Mouse (Mus musculus) CD4-positive helper T cell, adult 2 months (primary cell): ENCODE results near the gene Zfp784.

ENCODE experiments used
- DNase-seq: peaks from one replicate; pipeline ENCODE4 v3.0.0-alpha.2; 2012; ENCODE audit warnings: low read depth, missing footprints, low spot score

Gene Zfp784

DNA sequence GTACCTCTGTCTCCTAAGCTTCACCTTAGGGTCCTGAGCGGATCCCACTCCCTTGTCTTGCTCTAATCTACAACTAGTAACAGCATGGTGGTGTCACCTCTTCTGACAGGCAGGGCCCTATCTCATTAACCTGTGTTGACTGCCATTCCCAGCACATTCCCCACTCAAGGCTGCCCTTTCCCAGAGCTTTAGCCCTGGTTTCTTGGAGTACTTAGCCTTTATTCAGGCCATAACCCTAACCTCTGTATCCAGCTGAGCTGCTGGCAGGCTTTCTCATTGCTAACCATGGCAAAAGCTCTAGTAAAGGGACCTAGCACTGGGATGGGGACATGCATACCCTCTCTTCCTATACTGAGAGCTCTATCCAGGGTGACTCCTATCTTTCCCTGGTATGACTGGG is 20.4 kb upstream of the Zfp784 start:
- DNase-seq, result no peak

- DNase-seq, result no peak
Measured at GRCm38 (mm10) chr7:5057804-5058203, 19.6 kb upstream of the Zfp784 start.

DNA sequence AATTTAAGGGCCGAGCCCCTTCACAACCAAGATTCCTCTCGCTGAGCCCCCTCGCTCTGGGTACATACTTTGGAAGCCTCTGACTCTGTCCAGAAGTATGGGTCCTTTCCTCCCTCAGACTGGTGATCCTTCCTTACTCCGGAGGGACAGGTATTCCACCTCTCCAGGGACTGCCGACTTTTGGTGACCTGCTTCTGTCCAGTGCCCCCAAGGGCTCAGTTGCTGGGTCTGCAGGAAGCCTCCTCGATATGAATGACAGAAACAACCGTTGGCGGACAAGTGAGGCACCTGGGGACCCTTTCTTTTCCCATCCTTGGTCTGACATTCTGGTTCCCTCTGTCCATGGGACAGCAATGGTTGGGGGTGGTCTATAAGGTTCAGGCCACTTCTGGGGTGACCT is 19.1 kb upstream of the Zfp784 start:
- no peak for DNase-seq

DNA sequence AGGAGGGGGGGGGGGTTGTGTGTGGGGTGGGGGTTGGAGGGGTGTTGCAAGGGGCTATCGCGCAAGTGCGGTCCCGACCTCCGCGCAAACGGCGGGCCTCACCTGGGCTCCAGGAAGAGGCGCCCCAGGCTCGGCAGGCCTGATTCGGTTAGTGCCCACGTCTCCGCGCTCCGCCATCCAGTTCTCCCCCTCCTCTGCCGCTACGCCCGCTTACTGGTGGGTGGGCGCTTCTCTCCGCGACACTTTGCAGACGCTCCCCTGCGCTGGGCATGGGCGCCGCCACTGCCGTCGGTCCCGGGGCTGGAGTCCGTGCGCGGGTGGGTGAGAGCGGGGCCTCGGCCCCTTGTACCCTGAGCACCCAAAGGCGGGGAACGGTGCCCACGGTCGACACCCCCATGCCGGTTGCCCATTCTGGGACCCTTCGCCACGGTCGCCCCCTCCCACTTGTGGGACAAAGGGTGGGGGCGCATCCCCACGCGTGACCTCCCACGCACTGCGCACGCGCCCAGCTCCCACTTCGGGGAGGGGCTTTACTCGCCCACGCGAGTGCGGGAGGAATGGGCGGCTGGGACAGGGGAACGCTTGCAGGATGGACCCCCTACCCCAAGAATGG is 18.5 kb upstream of the Zfp784 start:
- no peak for DNase-seq

GRCm38 (mm10) chr7:5053456-5054179 is 15.4 kb upstream of the Zfp784 start:
- no peak for DNase-seq

DNA sequence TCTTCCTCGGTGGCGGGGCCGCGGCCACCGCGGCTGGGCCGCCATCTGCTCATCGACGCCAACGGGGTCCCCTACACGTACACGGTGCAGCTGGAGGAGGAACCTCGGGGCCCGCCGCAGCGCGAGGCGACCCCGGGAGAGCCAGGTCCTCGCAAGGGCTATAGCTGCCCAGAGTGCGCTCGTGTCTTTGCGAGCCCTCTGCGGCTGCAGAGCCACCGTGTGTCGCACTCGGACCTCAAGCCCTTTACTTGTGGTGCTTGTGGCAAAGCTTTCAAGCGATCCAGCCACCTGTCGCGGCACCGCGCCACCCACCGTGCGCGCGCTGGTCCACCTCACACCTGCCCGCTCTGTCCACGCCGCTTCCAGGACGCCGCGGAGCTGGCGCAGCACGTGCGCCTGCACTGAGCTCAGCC is 14.7 kb upstream of the Zfp784 start:
- DNase-seq, result peak; percentile 35

- peak; percentile 30 for DNase-seq
Measured at GRCm38 (mm10) chr7:5052438-5052837, 14.2 kb upstream of the Zfp784 start.

DNA sequence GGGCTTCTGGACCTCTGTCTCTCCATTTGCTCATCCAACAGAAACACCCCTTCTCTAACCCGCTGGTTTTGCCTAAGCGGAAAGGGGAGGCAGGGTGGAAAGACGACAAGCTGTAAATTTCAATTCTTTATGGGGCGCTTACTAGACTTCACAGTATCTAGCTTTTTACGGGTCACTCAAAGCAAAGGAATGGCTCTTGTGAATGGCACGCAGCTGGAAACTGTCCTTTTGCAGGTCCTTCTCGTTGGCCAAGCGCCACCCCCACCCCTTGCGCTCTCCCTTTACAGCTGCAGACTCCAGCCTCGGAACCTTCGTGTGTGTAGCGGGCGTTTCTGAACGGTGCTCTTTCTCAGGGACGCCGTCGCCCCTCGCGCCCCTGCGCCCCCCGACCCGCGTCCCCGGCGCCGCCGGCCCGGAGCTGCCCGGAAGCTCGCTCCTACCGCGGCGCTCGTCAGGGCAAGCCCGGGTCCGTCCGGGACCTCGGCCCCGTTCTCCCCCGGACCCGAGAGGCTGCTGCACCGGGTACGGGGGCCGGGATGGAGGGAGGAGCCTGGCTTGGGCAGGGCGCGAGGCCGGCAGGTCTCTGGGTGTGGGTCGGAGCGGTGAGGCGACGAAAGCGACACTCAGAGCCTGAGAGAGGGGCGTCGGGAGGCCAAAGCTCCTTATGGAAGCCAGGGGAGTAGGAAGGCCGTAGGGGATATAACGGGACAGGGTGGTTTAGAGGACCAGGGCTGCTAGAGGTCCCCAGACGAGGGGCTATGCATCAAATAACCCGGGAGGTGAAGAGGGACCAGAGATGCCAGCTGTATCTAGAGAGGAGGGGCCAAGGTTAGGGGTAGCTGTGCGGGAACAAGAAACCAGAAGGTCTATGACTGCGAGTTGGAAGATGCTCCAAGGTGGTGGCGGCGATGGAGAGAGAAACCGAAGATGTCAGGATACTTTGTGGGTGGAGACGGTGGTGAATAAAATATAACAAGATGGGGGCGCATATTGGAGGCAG is 13.2 kb upstream of the Zfp784 start, which contains the start of gene Zfp580:
Gene Zfp580 (plus strand): TSS at position 346 of the 1,000 bp plus-strand sequence.
- DNase-seq, result peak; percentile 67

- DNase-seq, result peak; percentile 59
Measured at GRCm38 (mm10) chr7:5047313-5047712, 9.1 kb upstream of the Zfp784 start.

- no peak for DNase-seq
Measured at GRCm38 (mm10) chr7:5046112-5046511, 7.9 kb upstream of the Zfp784 start.

DNA sequence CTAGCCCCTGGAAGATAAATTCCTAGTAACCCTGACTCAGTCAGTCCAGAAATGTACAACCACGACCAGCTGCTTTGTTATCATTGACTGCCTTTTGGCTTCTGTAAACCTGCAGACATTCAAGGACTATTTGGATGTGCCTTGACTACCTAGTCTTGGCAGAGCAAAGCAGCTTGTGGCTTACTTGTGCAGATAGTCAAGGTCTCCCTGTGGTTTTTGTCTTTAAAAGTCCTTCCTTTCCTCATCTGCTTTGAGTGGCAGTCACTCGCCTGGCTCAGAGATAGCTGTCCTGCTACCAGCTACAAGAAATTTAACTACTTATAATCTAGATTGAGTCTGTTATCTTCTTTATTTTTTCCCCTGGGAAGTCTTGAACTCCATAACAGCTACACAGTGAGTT is 6.7 kb upstream of the Zfp784 start:
- no peak for DNase-seq

DNA sequence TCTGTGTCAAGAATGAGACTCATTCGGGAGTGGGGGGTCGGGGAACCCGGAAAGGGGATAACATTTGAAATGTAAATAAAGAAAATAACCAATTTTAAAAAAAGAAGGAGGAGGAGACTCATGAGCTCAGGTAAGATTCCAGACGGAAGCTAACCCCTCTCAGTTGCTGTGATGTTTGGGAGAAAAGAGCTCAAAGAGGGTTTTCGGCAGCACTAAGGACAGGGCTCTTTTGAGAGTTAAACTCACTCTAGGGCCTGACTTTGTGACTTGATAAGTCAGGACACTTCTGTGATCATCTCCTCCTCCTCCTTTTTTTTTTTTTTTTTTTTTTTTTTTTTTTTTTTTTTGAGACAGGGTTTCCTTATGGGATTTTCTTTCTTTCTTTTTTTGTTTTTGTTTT is 694 bp upstream of the Zfp784 start:
- no peak for DNase-seq

DNA sequence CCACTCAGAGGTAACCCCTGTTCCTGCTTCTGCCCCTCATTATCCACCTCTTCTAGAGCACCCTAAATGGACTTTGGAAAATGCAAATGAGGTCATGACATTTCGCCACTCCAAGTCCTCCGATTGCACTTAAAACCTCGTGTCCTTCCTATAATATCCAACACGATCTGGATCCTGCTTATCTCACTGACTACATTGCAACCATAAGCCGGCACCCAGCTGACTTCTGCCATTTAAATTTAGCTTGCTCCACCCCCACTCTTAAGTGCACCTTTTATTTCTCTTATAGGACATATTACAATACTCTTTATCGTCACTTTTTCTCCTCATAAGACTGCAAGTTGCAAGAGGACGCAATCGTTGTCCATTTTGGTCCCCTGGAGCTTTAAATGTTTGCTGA is 779 bp downstream of the Zfp784 start:
- DNase-seq, result no peak

GRCm38 (mm10) chr7:5037026-5037425 is 1.2 kb downstream of the Zfp784 start:
- DNase-seq, result no peak

DNA sequence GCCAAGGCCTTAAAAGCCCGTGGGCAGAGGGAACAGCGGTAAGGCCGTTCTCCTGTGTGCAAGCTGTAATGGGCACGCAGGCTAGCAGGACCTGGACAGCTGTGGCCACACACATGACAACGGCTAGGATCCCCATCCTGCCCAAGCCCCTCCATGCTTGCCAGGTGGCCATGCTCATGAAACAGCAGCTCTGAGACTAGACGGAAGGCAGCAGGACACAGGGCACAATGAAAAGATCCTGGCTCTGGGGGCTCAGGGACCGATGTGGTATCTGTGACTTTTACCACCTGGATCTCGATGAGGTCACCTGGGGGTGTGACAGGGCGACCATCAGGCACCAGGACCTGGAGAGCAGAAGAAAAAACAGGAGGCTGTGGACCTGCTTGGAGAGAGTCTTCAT is 2.1 kb downstream of the Zfp784 start:
- DNase-seq, result no peak

- DNase-seq, result no peak
Measured at GRCm38 (mm10) chr7:5035628-5036027, 2.6 kb downstream of the Zfp784 start.

DNA sequence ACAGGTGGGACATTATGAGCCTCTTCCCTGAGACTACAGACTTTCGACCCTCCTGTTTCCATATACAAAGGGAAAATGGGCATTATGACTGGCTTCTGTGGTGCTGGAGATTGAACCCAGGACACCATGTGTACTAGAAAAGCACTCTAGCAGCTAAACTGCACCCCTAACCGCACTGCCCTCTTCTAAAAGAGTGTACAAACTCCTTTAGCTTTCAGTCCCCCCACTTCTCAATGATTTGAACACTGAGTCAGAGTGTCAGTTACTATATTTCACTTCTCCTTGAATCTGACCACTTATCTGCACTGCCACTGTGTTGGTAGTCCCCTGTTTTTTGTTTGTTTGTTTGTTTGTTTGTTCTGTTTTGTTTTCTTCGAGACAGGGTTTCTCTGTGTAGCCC is 4.4 kb downstream of the Zfp784 start, which contains the start of gene 4632433K11Rik:
Gene 4632433K11Rik (plus strand): TSS at position 301 of the 400 bp plus-strand sequence.
- DNase-seq, result no peak

- no peak for DNase-seq
Measured at GRCm38 (mm10) chr7:5031496-5031895, 6.8 kb downstream of the Zfp784 start.

DNA sequence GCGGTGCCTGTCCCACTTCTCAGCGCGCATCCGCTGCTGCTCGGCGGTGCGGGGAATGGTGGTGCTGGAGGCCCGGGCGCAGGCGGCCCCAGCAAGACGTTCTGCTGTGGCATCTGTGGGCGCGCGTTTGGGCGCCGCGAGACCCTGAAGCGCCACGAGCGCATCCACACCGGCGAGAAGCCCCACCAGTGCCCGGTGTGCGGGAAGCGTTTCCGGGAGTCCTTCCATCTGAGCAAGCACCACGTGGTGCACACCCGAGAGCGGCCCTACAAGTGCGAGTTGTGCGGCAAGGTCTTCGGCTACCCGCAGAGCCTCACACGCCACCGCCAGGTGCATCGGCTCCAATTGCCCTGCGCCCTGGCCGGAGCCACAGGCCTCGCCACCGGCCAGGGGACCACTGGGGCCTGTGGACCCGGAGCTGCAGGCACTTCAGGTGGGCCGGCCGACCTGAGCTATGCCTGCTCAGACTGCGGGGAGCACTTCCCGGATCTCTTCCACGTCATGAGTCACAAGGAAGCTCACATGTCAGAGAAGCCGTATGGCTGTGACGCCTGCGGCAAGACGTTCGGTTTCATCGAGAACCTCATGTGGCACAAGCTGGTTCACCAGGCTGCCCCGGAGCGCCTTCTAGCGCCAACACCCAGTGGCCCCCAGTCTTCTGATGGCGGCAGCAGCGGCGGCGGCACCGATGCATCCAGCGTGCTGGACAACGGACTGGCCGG is 7.5 kb downstream of the Zfp784 start:
- DNase-seq, result no peak

GRCm38 (mm10) chr7:5029946-5030345 is 8.3 kb downstream of the Zfp784 start:
- DNase-seq, result no peak

- no peak for DNase-seq
Measured at GRCm38 (mm10) chr7:5029543-5029942, 8.7 kb downstream of the Zfp784 start.
